Mouse (Mus musculus) right cerebral cortex, adult 2 months (tissue): Measurements from ENCODE around the gene Map3k19.

Source experiments
- DNase-seq, 2 experiments: peaks; one replicate each; pipeline ENCODE4 v3.0.0; 2021 to 2022; ENCODE audit warnings: low spot score in 2 of 2

Gene Map3k19

GRCm38 (mm10) chr1:127796752-127797151 lies 58.1 kb downstream of the Map3k19 start:
- no peak for DNase-seq

- DNase-seq, result no peak
Observed at GRCm38 (mm10) chr1:127796341-127796740, 58.5 kb downstream of the Map3k19 start.

DNA sequence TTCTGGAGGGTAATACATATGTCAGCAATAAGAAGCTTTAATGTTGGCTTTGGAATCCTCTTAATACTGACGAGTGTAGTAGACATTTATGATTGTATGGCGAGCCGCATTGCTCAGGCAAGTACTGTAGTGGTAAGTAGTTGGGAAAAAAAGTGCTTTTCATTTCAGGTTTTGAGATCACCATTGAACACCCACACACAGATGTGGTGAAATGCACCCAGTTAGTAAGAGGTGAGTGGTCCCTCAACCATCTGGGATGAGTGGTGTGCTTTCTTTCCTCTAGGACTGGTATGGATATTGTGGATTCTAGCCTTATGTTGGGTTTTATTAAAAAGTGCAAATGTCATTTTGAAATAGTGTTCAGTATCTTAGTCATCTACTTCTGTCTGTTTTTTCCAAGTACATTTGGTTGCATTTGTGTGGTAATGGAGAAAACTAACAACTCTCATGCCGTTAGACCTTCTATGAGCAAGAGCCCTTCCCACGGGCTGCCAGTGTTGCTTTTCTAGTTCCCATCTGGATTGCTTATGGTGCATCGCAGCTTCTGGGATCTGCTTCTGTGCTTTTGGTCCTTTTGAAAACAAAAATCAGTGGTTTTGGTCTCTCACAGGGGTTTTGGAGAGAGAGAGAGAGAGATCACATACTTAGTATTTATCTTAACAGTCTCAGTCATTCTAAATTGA lies 59.6 kb downstream of the Map3k19 start:
- DNase-seq, result no peak

- DNase-seq, result no peak
Observed at GRCm38 (mm10) chr1:127793459-127793858, 61.4 kb downstream of the Map3k19 start.

- no peak for DNase-seq
Observed at GRCm38 (mm10) chr1:127788943-127789342, 65.9 kb downstream of the Map3k19 start.

DNA sequence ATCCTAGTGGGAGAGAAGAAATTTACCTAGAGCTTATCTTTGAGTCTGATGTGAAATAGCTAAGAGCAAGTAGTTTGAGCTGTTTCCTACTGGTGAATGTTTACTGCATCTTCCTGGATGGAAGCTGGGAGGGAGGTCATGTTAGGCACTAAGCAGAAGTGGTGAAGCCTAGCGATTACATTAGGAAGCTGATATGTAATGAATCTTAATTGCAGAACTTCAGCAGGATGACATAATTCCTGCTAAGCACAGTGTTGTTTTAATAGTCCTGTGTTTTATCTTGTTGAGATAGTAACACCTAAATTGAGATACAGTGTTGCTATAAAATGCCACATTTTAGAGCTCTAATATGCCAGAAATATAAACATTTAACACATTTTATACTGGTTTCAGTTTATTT lies 68.9 kb downstream of the Map3k19 start:
- no peak for DNase-seq

DNA sequence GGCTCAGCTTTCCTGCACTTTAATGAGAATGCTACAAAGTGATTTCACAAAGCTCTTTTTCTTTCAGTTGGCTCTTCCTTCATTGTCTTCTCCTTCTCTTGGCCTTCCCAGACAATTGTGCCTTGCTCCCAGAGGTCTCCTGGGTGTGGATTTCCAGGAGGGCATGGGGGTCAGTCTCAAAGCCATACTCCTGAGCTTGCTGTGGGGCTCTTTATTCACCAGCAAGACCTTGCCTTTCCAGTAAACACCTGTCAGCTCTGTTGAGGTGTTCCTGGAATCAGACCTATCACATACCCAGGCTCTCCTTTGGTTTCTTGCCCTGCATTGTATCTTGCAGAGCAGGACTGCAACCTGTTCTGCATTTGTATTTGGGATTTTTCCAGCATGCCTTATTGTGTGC lies 71.0 kb downstream of the Map3k19 start:
- no peak for DNase-seq

GRCm38 (mm10) chr1:127780849-127781248 lies 74.0 kb downstream of the Map3k19 start:
- no peak for DNase-seq

GRCm38 (mm10) chr1:127780142-127780541 lies 74.7 kb downstream of the Map3k19 start:
- DNase-seq, result no peak

- no peak for DNase-seq
Observed at GRCm38 (mm10) chr1:127778611-127779010, 76.2 kb downstream of the Map3k19 start.

DNA sequence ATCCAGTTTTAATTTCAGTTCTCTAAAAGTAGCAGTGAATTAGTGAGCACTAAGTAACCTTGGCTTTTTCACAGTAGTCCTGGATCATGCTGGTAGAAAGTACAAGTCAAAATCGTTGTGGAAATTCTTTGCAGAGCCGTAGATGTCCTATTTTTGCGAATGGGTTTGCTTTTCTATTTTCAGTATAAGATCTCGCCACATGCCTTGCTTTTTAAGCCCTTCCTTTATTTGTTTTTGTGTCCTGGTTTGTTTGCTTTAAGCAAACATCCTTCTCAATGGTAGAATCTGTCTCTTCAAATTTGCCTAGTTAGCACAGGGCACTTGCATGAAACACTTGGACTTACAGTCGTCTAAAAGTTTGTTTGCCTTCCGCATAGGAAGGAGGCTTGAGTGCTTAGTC lies 78.6 kb downstream of the Map3k19 start:
- DNase-seq, result no peak

DNA sequence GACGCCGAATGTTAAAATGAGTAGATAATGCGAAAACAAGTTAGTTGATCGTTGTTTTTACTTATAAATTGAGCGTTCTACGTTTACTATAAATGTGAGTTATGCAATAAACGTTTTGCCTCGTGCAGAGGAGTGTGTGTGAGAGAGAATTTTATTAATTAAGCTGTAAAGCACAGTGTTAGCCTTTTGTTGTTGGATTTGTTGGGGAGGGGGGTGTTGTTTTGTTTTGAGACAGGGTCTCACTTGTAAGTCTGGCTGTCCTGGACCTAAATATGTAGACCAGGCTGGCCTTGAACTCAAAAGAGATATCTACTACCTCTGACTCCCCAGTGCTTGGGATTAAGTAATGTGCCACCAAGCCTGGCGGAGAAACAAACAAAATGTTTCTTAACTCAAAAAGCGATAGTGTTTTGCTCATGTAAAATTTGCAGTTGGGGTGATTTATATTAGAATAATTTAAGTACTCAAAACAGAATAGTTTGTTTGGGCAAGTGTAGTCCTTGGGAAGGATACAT lies 79.6 kb downstream of the Map3k19 start:
- DNase-seq, result no peak

DNA sequence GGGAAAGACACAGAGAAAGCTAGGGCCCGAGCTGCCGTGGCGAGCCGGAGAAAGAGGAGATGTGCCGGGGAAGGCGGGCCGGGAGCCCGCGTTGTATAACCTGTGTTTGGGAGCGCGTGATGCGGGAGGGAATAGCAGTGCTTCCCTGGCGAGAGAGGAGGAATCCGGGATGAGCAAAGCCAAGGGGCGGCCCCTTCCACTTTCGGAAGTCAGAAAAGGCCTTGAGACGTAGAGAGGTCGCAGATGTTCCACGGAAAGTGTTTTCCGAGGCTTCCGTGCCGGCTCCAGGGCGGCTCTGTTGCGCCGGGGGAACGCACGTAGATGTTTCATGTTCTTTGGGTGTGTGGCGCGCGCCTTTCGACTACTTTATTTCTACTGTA lies 80.3 kb downstream of the Map3k19 start:
- peak in 1 of 2 experiments; percentile 64 for DNase-seq

- DNase-seq, result peak; percentile 98 to 99
Observed at GRCm38 (mm10) chr1:127773803-127774500, 80.9 kb downstream of the Map3k19 start, which contains the start of gene Ccnt2. Ccnt2 (plus strand) TSS chr1:127774164.

DNA sequence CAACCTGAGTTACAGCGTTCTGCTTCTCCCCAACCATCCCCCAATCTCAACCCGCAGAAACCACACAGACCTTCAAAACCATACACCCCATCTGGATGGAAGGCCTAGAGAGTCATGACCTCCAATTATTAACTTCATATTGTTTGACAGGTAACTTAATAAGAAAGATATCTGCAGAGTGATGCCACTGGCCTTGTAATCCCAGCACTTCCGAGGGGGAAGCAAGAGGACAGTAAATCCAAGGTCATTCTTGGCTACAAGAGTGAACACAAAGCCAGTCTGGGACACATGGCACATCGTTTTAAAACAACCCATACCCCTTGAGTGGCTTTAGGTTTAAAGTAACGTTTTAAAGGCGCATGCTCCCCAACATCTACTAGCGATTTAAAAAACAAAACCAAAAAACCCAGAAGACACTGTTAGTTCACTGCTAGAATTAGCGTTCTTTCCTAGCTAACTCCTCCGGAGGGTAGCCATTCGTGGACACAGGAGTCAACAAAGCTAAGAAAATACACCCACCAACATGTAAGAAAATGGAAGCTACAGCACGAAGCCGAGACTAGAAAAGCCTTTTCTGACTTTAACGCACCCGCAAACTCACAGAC lies 81.5 kb downstream of the Map3k19 start:
- DNase-seq, result no peak

DNA sequence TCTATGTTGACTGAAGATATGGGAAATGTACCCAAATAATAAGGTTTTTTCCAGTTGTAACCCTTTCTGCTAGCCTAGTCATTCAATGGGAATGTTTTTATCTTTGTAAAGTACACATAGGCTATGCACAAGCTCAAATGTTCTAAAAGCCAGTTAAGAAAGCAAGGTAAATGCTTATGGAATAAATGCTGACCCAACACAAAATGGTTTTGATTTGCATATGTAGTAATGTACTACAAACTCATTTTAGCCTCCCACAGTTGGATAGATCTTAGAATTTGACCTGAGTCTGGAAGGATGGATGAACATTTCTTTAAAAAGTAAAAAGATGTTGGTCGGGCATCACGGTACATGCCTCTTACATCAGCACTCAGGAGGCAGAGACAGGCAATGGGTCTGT lies 88.1 kb downstream of the Map3k19 start:
- no peak for DNase-seq

DNA sequence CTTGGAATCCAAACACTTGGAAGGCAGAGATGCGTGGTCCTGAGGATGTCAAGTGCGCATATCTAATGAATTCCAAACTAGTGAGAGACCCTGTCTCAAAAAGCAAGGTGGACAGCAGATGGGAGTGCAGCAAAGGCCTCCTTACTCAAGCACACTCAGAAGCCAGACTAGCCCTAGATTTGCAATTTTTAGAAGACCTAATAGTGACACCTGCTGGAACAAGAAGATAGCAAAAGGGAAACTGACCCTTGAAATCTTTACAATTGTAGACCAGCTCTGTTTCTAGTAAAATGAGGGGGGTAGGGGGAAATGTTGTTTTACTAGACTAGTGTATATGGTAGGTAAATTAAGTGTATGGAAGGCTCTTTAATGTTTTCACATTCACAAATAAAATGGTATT lies 89.4 kb downstream of the Map3k19 start:
- DNase-seq, result no peak
